Mouse (Mus musculus) MEL (cell line): ENCODE measurements around the gene Diras2. TPM values are rescaled to one million over a fixed set of nuclear protein-coding genes. Genes with fewer than 3 reads are reported as not detected.

Source experiments
- DNase-seq: peaks from one replicate; pipeline ENCODE4 v3.0.0; 2011; ENCODE audit warnings: low read depth, low spot score
- H3K27ac ChIP-seq: 2 replicates; pipeline ENCODE4 v1.5.1; 2012; ENCODE audit warnings: low read depth, mild to moderate bottlenecking, control low read depth, low read length, moderate library complexity; ENCODE audit not compliant: control insufficient read depth
- H3K27me3 ChIP-seq, 2 experiments: fragments of 150-350 bp in 1 of 2; sonication (generic) in 1 of 2; 2 replicates each; pipeline ENCODE4 v1.6.1; 2012; ENCODE audit warnings: low read length in 2 of 2, mild to moderate bottlenecking in 2 of 2, improper control_type of control experiment in 1 of 2, moderate library complexity in 1 of 2; ENCODE audit not compliant: insufficient read depth in 2 of 2, control insufficient read depth in 1 of 2
- H3K36me3 ChIP-seq, 2 experiments: 2 replicates each; pipeline ENCODE4 v1.6.1; 2012 to 2014; ENCODE audit warnings: low read length in 2 of 2, improper control_type of control experiment in 1 of 2, inconsistent platforms in 1 of 2, mild to moderate bottlenecking in 1 of 2; ENCODE audit not compliant: insufficient read depth in 2 of 2, control insufficient read depth in 1 of 2
- H3K4me1 ChIP-seq, 2 experiments: fragments of 150-350 bp in 1 of 2; sonication (generic) in 1 of 2; 2 replicates each; pipeline ENCODE4 v1.6.1; 2012; ENCODE audit warnings: low read length in 2 of 2, improper control_type of control experiment in 1 of 2, mild to moderate bottlenecking in 1 of 2; ENCODE audit not compliant: insufficient read depth in 2 of 2, control insufficient read depth in 1 of 2
- H3K4me3 ChIP-seq, 2 experiments: fragments of 150-350 bp in 1 of 2; sonication (generic) in 1 of 2; 2 replicates each; pipeline ENCODE4 v1.5.1; 2012; ENCODE audit warnings: low read depth in 2 of 2, low read length in 2 of 2, mild to moderate bottlenecking in 2 of 2, moderate library complexity in 2 of 2, control low read depth in 1 of 2, improper control_type of control experiment in 1 of 2; ENCODE audit not compliant: control insufficient read depth in 1 of 2, insufficient read depth in 1 of 2
- H3K79me2 ChIP-seq: 2 replicates; pipeline ENCODE4 v1.6.1; 2012; ENCODE audit warnings: mild to moderate bottlenecking, low read length, moderate library complexity; ENCODE audit not compliant: control insufficient read depth, poor library complexity, insufficient read depth
- H3K9ac ChIP-seq: 2 replicates; pipeline ENCODE4 v1.6.1; 2012; ENCODE audit warnings: low read depth, mild to moderate bottlenecking, control low read depth, low read length, moderate library complexity; ENCODE audit not compliant: control insufficient read depth, poor library complexity, severe bottlenecking
- H3K9me3 ChIP-seq: fragments of 150-350 bp; sonication (generic); replicated peaks from 2 replicates; pipeline ENCODE4 v1.6.1; 2012; ENCODE audit warnings: mild to moderate bottlenecking, low read length, improper control_type of control experiment, moderate library complexity; ENCODE audit not compliant: insufficient read depth
- BHLHE40 ChIP-seq: IDR thresholded peaks from 2 replicates; pipeline ENCODE4 v1.6.1; 2012; ENCODE audit warnings: low read depth, mild to moderate bottlenecking, inconsistent platforms, low read length, improper control_type of control experiment, borderline replicate concordance
- CHD1 ChIP-seq: IDR thresholded peaks from 2 replicates; pipeline ENCODE4 v1.6.1; 2012; ENCODE audit warnings: low read depth, mild to moderate bottlenecking, inconsistent platforms, low read length, improper control_type of control experiment
- CTCF ChIP-seq, 3 experiments: IDR thresholded peaks in 2 of 3; conservative IDR thresholded peaks in 1 of 3; 2 replicates each; pipeline ENCODE4 v1.5.1; 2011 to 2012; ENCODE audit warnings: low read length in 3 of 3, low read depth in 2 of 3, mild to moderate bottlenecking in 2 of 3, improper control_type of control experiment in 1 of 3, inconsistent platforms in 1 of 3, mixed read lengths in 1 of 3, moderate library complexity in 1 of 3; ENCODE audit not compliant: control insufficient read depth in 1 of 3, insufficient read depth in 1 of 3, poor library complexity in 1 of 3, severe bottlenecking in 1 of 3
- E2F4 ChIP-seq: IDR thresholded peaks from 2 replicates; pipeline ENCODE4 v1.6.1; 2011; ENCODE audit warnings: low read depth, low read length, improper control_type of control experiment, borderline replicate concordance
- ETS1 ChIP-seq: IDR thresholded peaks from 2 replicates; pipeline ENCODE4 v1.6.1; 2012; ENCODE audit warnings: low read depth, mild to moderate bottlenecking, inconsistent platforms, low read length, improper control_type of control experiment, moderate library complexity
- HCFC1 ChIP-seq: IDR thresholded peaks from 2 replicates; pipeline ENCODE4 v1.6.1; 2012; ENCODE audit warnings: low read depth, mild to moderate bottlenecking, inconsistent platforms, low read length, improper control_type of control experiment, moderate library complexity
- JUND ChIP-seq: IDR thresholded peaks from 2 replicates; pipeline ENCODE4 v1.6.1; 2011; ENCODE audit warnings: low read depth, mild to moderate bottlenecking, improper control_type of control experiment, low read length
- MAX ChIP-seq: IDR thresholded peaks from 2 replicates; pipeline ENCODE4 v1.6.1; 2011; ENCODE audit warnings: low read length, improper control_type of control experiment
- MEF2A ChIP-seq: IDR thresholded peaks from 2 replicates; pipeline ENCODE4 v1.6.1; 2014; ENCODE audit warnings: low read depth, mild to moderate bottlenecking, inconsistent platforms, low read length, improper control_type of control experiment; ENCODE audit not compliant: poor library complexity, insufficient replicate concordance, severe bottlenecking; ENCODE audit errors: extremely low read depth
- MXI1 ChIP-seq: IDR thresholded peaks from 2 replicates; pipeline ENCODE4 v1.6.1; 2011; ENCODE audit warnings: mild to moderate bottlenecking, low read depth, low read length, improper control_type of control experiment
- MYB ChIP-seq: IDR thresholded peaks from 2 replicates; pipeline ENCODE4 v1.6.1; 2011; ENCODE audit warnings: mild to moderate bottlenecking, low read depth, low read length, improper control_type of control experiment
- MYC ChIP-seq: IDR thresholded peaks from 2 replicates; pipeline ENCODE4 v1.6.1; 2011; ENCODE audit warnings: low read depth, mild to moderate bottlenecking, low read length, improper control_type of control experiment, moderate library complexity
- NELFE ChIP-seq: IDR thresholded peaks from 2 replicates; pipeline ENCODE4 v1.6.1; 2011; ENCODE audit warnings: low read depth, low read length, improper control_type of control experiment
- POLR2AphosphoS5 ChIP-seq: IDR thresholded peaks from 2 replicates; pipeline ENCODE4 v1.6.1; 2012; ENCODE audit warnings: low read depth, borderline replicate concordance, mild to moderate bottlenecking, inconsistent platforms, low read length, moderate library complexity, mixed read lengths
- RAD21 ChIP-seq: IDR thresholded peaks from 2 replicates; pipeline ENCODE4 v1.6.1; 2011; ENCODE audit warnings: mild to moderate bottlenecking, low read depth, low read length, improper control_type of control experiment
- SIN3A ChIP-seq: IDR thresholded peaks from 2 replicates; pipeline ENCODE4 v1.6.1; 2012; ENCODE audit warnings: low read length, improper control_type of control experiment, inconsistent platforms
- TBP ChIP-seq: IDR thresholded peaks from 2 replicates; pipeline ENCODE4 v1.8.0; 2011; ENCODE audit warnings: low read depth, low read length, improper control_type of control experiment
- TCF12 ChIP-seq: IDR thresholded peaks from 2 replicates; pipeline ENCODE4 v1.6.1; 2014; ENCODE audit warnings: low read depth, mild to moderate bottlenecking, inconsistent platforms, low read length, improper control_type of control experiment, moderate library complexity
- UBTF ChIP-seq: IDR thresholded peaks from 2 replicates; pipeline ENCODE4 v1.6.1; 2012; ENCODE audit warnings: low read depth, mild to moderate bottlenecking, inconsistent platforms, low read length, improper control_type of control experiment, moderate library complexity, borderline replicate concordance; ENCODE audit not compliant: insufficient read depth
- ZKSCAN1 ChIP-seq: IDR thresholded peaks from 2 replicates; pipeline ENCODE4 v1.6.1; 2012; ENCODE audit warnings: low read depth, mild to moderate bottlenecking, inconsistent platforms, low read length, improper control_type of control experiment, moderate library complexity
- ZNF384 ChIP-seq: IDR thresholded peaks from 2 replicates; pipeline ENCODE4 v1.6.1; 2012; ENCODE audit warnings: low read depth, mild to moderate bottlenecking, inconsistent platforms, low read length, improper control_type of control experiment
- polyA plus RNA-seq, 2 experiments: library from polyadenylated mRNA; stranded (reverse) in 1 of 2; unstranded in 1 of 2; fragments of >175 nt in 1 of 2; fragments of >200 nt in 1 of 2; gene quantifications; 2 replicates each; pipeline versions ENCODE4 v1.2.1 to v1.2.4; 2012; ENCODE audit warnings: low replicate concordance in 2 of 2, low read depth in 1 of 2; ENCODE audit not compliant: insufficient read length in 2 of 2, insufficient read depth in 1 of 2, missing spikeins in 1 of 2
- total RNA-seq: library from RNA; depleted of rRNA; stranded (reverse); fragments of 300-350 nt; gene quantifications from 2 replicates; pipeline ENCODE4 v1.2.3, GENCODE M21; 2012

The Diras2 gene
- total and polyA plus RNA-seq, 3 experiments, result not detected

- H3K9ac ChIP-seq, result no peak overlapping the region
- no peaks in the 10 kb centered on the region for H3K4me1 ChIP-seq
- no peak for DNase-seq
- H3K27me3 ChIP-seq, result no peaks in the 10 kb centered on the region
- TF ChIP-seq RAD21 (no peak), TCF12 (no peak)
- no peaks in the 10 kb centered on the region for H3K36me3 ChIP-seq
- H3K9me3 ChIP-seq, result no peaks in the 10 kb centered on the region
- no peak overlapping the region for H3K27ac ChIP-seq
- no peaks in the 10 kb centered on the region for H3K79me2 ChIP-seq
- no peak overlapping the region for H3K4me3 ChIP-seq
Measured at GRCm38 (mm10) chr13:52476998-52477601, 54.0 kb downstream of the Diras2 start.

DNA sequence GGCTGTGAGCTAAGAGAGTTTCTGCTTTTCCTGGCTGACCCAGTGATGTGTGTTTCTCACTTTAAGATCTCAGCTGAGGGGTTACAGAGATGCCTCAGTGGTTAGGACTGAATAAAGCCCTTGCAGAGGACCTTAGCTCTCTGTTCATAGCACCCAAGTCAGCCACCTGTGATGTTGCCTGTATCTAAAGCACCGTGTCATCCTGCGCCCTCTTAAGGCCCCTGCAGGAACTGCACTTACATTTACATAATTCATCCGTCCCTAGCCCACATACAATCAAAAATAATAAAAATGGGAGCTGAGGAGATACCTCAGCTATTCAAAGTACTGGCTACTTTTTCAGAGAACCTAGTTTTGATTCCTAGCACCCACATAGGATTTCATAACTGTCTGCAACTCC, 54.9 kb downstream of the Diras2 start:
- TF ChIP-seq ZNF384, result no peak
- TF ChIP-seq ZKSCAN1, result no peak
- no peak for TF ChIP-seq CHD1
- no peak for TF ChIP-seq MAX
- peak; percentile 38 to 44 (median 43) for TF ChIP-seq CTCF (IDR thresholded peaks at IDR 0.05 in 2 of 3, conservative IDR thresholded peaks at IDR 0.05 in 1 of 3; ENCODE audit: control insufficient read depth in 1 of 3, insufficient read depth in 1 of 3, low read depth in 2 of 3, low read length in 3 of 3, poor library complexity in 1 of 3, severe bottlenecking in 1 of 3)
- TF ChIP-seq E2F4, result no peak
- TF ChIP-seq NELFE, result no peak
- TF ChIP-seq ETS1, result no peak
- DNase-seq, result peak; percentile 20
- Histone ChIP-seq H3K4me1 (no peaks in the 10 kb centered on the region), H3K79me2 (no peaks in the 10 kb centered on the region), H3K4me3 (no peak overlapping the region), H3K27me3 (no peaks in the 10 kb centered on the region), H3K9ac (no peak overlapping the region), H3K36me3 (no peaks in the 10 kb centered on the region), H3K27ac (no peak overlapping the region), H3K9me3 (no peaks in the 10 kb centered on the region)

- Histone ChIP-seq H3K36me3 (no peaks in the 10 kb centered on the region), H3K79me2 (no peaks in the 10 kb centered on the region), H3K9ac (no peak overlapping the region), H3K27ac (no peak overlapping the region), H3K4me1 (no peaks in the 10 kb centered on the region), H3K9me3 (no peaks in the 10 kb centered on the region)
- TF ChIP-seq BHLHE40 (no peak), MYB (no peak), SIN3A (no peak), JUND (no peak), MEF2A (no peak), HCFC1 (no peak), MYC (no peak), E2F4 (no peak), POLR2AphosphoS5 (no peak), TBP (no peak), TCF12 (no peak), UBTF (no peak), ZNF384 (no peak), MXI1 (no peak), ETS1 (no peak)
- TF ChIP-seq, all 39 proteins: peak for 0
- DNase-seq, result no peak
- Histone ChIP-seq H3K27me3 (no peaks in the 10 kb centered on the region), H3K4me3 (no peak overlapping the region)
Measured at GRCm38 (mm10) chr13:52475264-52475663, 55.8 kb downstream of the Diras2 start.
